7 mouse cellular contexts compared by ENCODE assay signal in the genomic region with DNA sequence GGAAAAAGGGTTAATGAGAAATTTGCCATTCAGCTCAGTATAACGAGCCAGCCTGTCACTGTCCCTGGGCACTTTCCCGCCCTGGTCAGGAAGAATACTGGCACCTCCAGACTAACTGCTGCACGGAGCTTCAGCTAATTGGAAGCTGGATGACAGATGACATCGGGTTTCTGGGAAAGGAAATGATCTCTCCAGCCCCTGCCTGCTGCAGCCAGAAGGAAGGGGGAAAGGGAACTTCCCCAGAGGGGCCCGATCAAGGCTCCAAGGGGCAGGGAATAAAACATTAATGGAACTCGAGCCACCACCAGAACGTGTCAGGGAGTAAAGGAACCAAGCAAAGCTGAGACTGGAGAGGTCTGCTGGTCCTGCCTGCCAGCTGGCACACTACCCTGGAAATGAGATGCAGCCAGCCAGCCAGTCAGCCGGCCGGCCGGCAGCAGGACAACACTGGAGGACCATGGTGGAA.
DNase-seq lines count a peak whose midpoint lies in the region; ATAC-seq and TF ChIP-seq lines count a peak whose summit lies in the region.

No protein-coding gene starts in this region.

- peaks cover 3% of the 10 kb centered on the region; the same call in 1 of the 2 replicates for H3K4me1 ChIP-seq in forebrain, postnatal 0 days (ENCODE audit: insufficient read depth)
- H3K4me1 ChIP-seq in midbrain, embryonic 13.5 days (replicated peaks): peaks cover 58% of the 10 kb centered on the region

- no peaks in the 10 kb centered on the region; the same call in none of the 2 replicates for H3K9me3 ChIP-seq in forebrain, postnatal 0 days (ENCODE audit: low read length)
- H3K9me3 ChIP-seq in midbrain, embryonic 13.5 days: no peaks in the 10 kb centered on the region

- no peaks in the 10 kb centered on the region for H3K36me3 ChIP-seq in forebrain, postnatal 0 days (ENCODE audit: insufficient read depth)
- H3K36me3 ChIP-seq in midbrain, embryonic 13.5 days: peaks cover 4% of the 10 kb centered on the region; the same call in 1 of the 2 replicates

- peak overlapping the region; percentile 36; the same call in 1 of the 2 replicates for H3K27ac ChIP-seq in forebrain, postnatal 0 days (ENCODE audit: low read depth, low read length)
- peak overlapping the region; percentile 75 for H3K27ac ChIP-seq in midbrain, embryonic 13.5 days

- H3K4me2 ChIP-seq in forebrain, postnatal 0 days (ENCODE audit: low read depth): no peak overlapping the region
- no peak overlapping the region for H3K4me2 ChIP-seq in midbrain, embryonic 13.5 days (replicated peaks)

- no peak overlapping the region for H3K4me3 ChIP-seq in forebrain, postnatal 0 days (ENCODE audit: low read depth, low read length)
- no peak overlapping the region for H3K4me3 ChIP-seq in midbrain, embryonic 13.5 days (replicated peaks)

- TF ChIP-seq CTCF in forebrain, postnatal 0 days (IDR thresholded peaks at IDR 0.05; ENCODE audit: low read depth): no peak

- 13% methylated on average over 10 of the region's 10 CpGs for WGBS in forebrain, postnatal 0 days
- WGBS in midbrain, embryonic 13.5 days: 44% methylated on average over 10 of the region's 10 CpGs

- peak; percentile 32 for DNase-seq in adrenal gland, postnatal 25 days
- peak; percentile 28 for DNase-seq in cerebellum, adult 11 months
- DNase-seq in forebrain, postnatal 0 days: peak; percentile 69
- DNase-seq in heart, postnatal 4 days: peak; percentile 80
- peak; percentile 43 to 57 for DNase-seq in kidney, postnatal 4 days
- DNase-seq in spleen, postnatal 4 days (ENCODE audit: low spot score in 2 of 2): no peak

- no peaks in the 10 kb centered on the region for H3K27me3 ChIP-seq in forebrain, postnatal 0 days (ENCODE audit: insufficient read depth, low read length)
- no peaks in the 10 kb centered on the region for H3K27me3 ChIP-seq in midbrain, embryonic 13.5 days

- ATAC-seq in forebrain, postnatal 0 days: peak; percentile 78
- peak; percentile 63 for ATAC-seq in midbrain, embryonic 13.5 days

- no peak overlapping the region for H3K9ac ChIP-seq in forebrain, postnatal 0 days
- no peak overlapping the region for H3K9ac ChIP-seq in midbrain, embryonic 13.5 days (replicated peaks)

Comparison
In these comparisons a context has a peak if more than half of its experiments do, and no peak if none do; other contexts are left out.
1. DNase-seq: peak in adrenal gland, postnatal 25 days (single experiment), cerebellum, adult 11 months (single experiment), forebrain, postnatal 0 days (single experiment), heart, postnatal 4 days (single experiment) and kidney, postnatal 4 days (2 of 2); none in spleen, postnatal 4 days (0 of 2).